Mouse (Mus musculus): ENCODE measurements at regions not wholly inside any gene's neighbourhood (a gene's known extent, or its start where the extent isn't known, plus 50 kb on each side); places are given as distances from the start of the nearest gene placed in this dataset.
A peak's percentile ranks its signal among the peaks of the same experiment; 100 is the strongest.

GRCm38 (mm10) chr14:17158324-17158723, 339.4 kb upstream of the Rarb start:
- DNase-seq (ENCODE audit: low spot score) (no peak), ATAC-seq (replicated peaks; ENCODE audit: low FRiP score, low TSS enrichment, low read depth) (no peak)
- no peaks in the 10 kb centered on the region for H3K36me3 ChIP-seq (ENCODE audit: control insufficient read depth, insufficient read depth, low read length)
- H3K4me3 ChIP-seq (ENCODE audit: low read depth, low read length): no peak overlapping the region
- WGBS: 53% methylated on average over 4 of the region's 4 CpGs
- no peaks in the 10 kb centered on the region for H3K9me3 ChIP-seq (ENCODE audit: control insufficient read depth, low read length)
- no peaks in the 10 kb centered on the region for H3K4me1 ChIP-seq (replicated peaks; ENCODE audit: control insufficient read depth, insufficient read depth, low read length)
- H3K9ac ChIP-seq (ENCODE audit: low read length): no peak overlapping the region
- no peak overlapping the region for H3K4me2 ChIP-seq (ENCODE audit: low read length)
- no peak overlapping the region for H3K27ac ChIP-seq (ENCODE audit: low read depth)
- H3K27me3 ChIP-seq (replicated peaks; ENCODE audit: control insufficient read depth, insufficient read depth, low read length): peaks cover 37% of the 10 kb centered on the region

GRCm38 (mm10) chr14:17156402-17156954, 337.5 kb upstream of the Rarb start:
- H3K4me2 ChIP-seq (ENCODE audit: low read length): no peak overlapping the region

GRCm38 (mm10) chr14:17120679-17121078, 301.7 kb upstream of the Rarb start:
- ATAC-seq (replicated peaks; ENCODE audit: low FRiP score, low TSS enrichment, low read depth) (no peak), DNase-seq (ENCODE audit: low spot score) (no peak)
- Histone ChIP-seq H3K4me1 (replicated peaks; ENCODE audit: control insufficient read depth, insufficient read depth, low read length) (no peaks in the 10 kb centered on the region), H3K9ac (ENCODE audit: low read length) (no peak overlapping the region), H3K9me3 (ENCODE audit: control insufficient read depth, low read length) (no peaks in the 10 kb centered on the region), H3K4me3 (ENCODE audit: low read depth, low read length) (no peak overlapping the region), H3K36me3 (ENCODE audit: control insufficient read depth, insufficient read depth, low read length) (no peaks in the 10 kb centered on the region), H3K4me2 (ENCODE audit: low read length) (no peak overlapping the region), H3K27ac (ENCODE audit: low read depth) (no peak overlapping the region), H3K27me3 (replicated peaks; ENCODE audit: control insufficient read depth, insufficient read depth, low read length) (0 out of 2 replicates have a peak, but pooled peaks cover 3% of the 10 kb centered on the region)
- 95% methylated on average over 1 of the region's 1 CpGs for WGBS

More at GRCm38 (mm10) chr14:17156402-17156954, 337.5 kb upstream of the Rarb start:
- Histone ChIP-seq H3K9me3 (ENCODE audit: control insufficient read depth, low read length) (no peaks in the 10 kb centered on the region), H3K9ac (ENCODE audit: low read length) (no peak overlapping the region), H3K27ac (ENCODE audit: low read depth) (no peak overlapping the region), H3K36me3 (ENCODE audit: control insufficient read depth, insufficient read depth, low read length) (no peaks in the 10 kb centered on the region), H3K27me3 (replicated peaks; ENCODE audit: control insufficient read depth, insufficient read depth, low read length) (peaks cover 20% of the 10 kb centered on the region), H3K4me3 (ENCODE audit: low read depth, low read length) (no peak overlapping the region), H3K4me1 (replicated peaks; ENCODE audit: control insufficient read depth, insufficient read depth, low read length) (no peaks in the 10 kb centered on the region)
- WGBS: 75% methylated on average over 2 of the region's 2 CpGs
- ATAC-seq (replicated peaks; ENCODE audit: low FRiP score, low TSS enrichment, low read depth): no peak
- DNase-seq (ENCODE audit: low spot score): no peak

- Histone ChIP-seq H3K27me3 (replicated peaks; ENCODE audit: control insufficient read depth, insufficient read depth, low read length) (no peaks in the 10 kb centered on the region), H3K9me3 (ENCODE audit: control insufficient read depth, low read length) (no peaks in the 10 kb centered on the region), H3K4me1 (replicated peaks; ENCODE audit: control insufficient read depth, insufficient read depth, low read length) (no peaks in the 10 kb centered on the region), H3K4me3 (ENCODE audit: low read depth, low read length) (no peak overlapping the region), H3K36me3 (ENCODE audit: control insufficient read depth, insufficient read depth, low read length) (no peaks in the 10 kb centered on the region), H3K27ac (ENCODE audit: low read depth) (no peak overlapping the region), H3K9ac (ENCODE audit: low read length) (no peak overlapping the region), H3K4me2 (ENCODE audit: low read length) (no peak overlapping the region)
- WGBS: 77% methylated on average over 1 of the region's 1 CpGs
- DNase-seq (ENCODE audit: low spot score): no peak
- ATAC-seq (replicated peaks; ENCODE audit: low FRiP score, low TSS enrichment, low read depth): no peak
Measured at GRCm38 (mm10) chr14:17106668-17107067, 287.7 kb upstream of the Rarb start.

- no peak overlapping the region for H3K4me3 ChIP-seq (ENCODE audit: low read depth, low read length)
- H3K4me2 ChIP-seq (ENCODE audit: low read length): no peak overlapping the region
- DNase-seq (ENCODE audit: low spot score): no peak
- H3K27ac ChIP-seq (ENCODE audit: low read depth): no peak overlapping the region
- no peak for ATAC-seq (replicated peaks; ENCODE audit: low FRiP score, low TSS enrichment, low read depth)
- H3K9ac ChIP-seq (ENCODE audit: low read length): no peak overlapping the region
- H3K9me3 ChIP-seq (ENCODE audit: control insufficient read depth, low read length): no peaks in the 10 kb centered on the region
- H3K27me3 ChIP-seq (replicated peaks; ENCODE audit: control insufficient read depth, insufficient read depth, low read length): no peaks in the 10 kb centered on the region
- no peaks in the 10 kb centered on the region for H3K36me3 ChIP-seq (ENCODE audit: control insufficient read depth, insufficient read depth, low read length)
- H3K4me1 ChIP-seq (replicated peaks; ENCODE audit: control insufficient read depth, insufficient read depth, low read length): no peaks in the 10 kb centered on the region
Measured at GRCm38 (mm10) chr14:17102486-17102885, 283.5 kb upstream of the Rarb start.

- H3K4me1 ChIP-seq (replicated peaks; ENCODE audit: control insufficient read depth, insufficient read depth, low read length): no peaks in the 10 kb centered on the region
- H3K4me2 ChIP-seq (ENCODE audit: low read length): no peak overlapping the region
- no peaks in the 10 kb centered on the region for H3K9me3 ChIP-seq (ENCODE audit: control insufficient read depth, low read length)
- H3K27me3 ChIP-seq (replicated peaks; ENCODE audit: control insufficient read depth, insufficient read depth, low read length): no peaks in the 10 kb centered on the region
- DNase-seq (ENCODE audit: low spot score) (no peak), ATAC-seq (replicated peaks; ENCODE audit: low FRiP score, low TSS enrichment, low read depth) (no peak)
- no peak overlapping the region for H3K9ac ChIP-seq (ENCODE audit: low read length)
- WGBS: 51% methylated on average over 4 of the region's 4 CpGs
- H3K4me3 ChIP-seq (ENCODE audit: low read depth, low read length): no peak overlapping the region
- H3K36me3 ChIP-seq (ENCODE audit: control insufficient read depth, insufficient read depth, low read length): no peaks in the 10 kb centered on the region
- no peak overlapping the region for H3K27ac ChIP-seq (ENCODE audit: low read depth)
Measured at GRCm38 (mm10) chr14:17090573-17090937, 271.6 kb upstream of the Rarb start.

GRCm38 (mm10) chr14:17089640-17090572, 270.9 kb upstream of the Rarb start:
- Histone ChIP-seq H3K36me3 (ENCODE audit: control insufficient read depth, insufficient read depth, low read length) (no peaks in the 10 kb centered on the region), H3K27ac (ENCODE audit: low read depth) (no peak overlapping the region), H3K9me3 (ENCODE audit: control insufficient read depth, low read length) (no peaks in the 10 kb centered on the region), H3K4me3 (ENCODE audit: low read depth, low read length) (no peak overlapping the region), H3K9ac (ENCODE audit: low read length) (no peak overlapping the region), H3K4me1 (replicated peaks; ENCODE audit: control insufficient read depth, insufficient read depth, low read length) (no peaks in the 10 kb centered on the region), H3K27me3 (replicated peaks; ENCODE audit: control insufficient read depth, insufficient read depth, low read length) (no peaks in the 10 kb centered on the region), H3K4me2 (ENCODE audit: low read length) (no peak overlapping the region)
- no peak for DNase-seq (ENCODE audit: low spot score)
- no peak for ATAC-seq (replicated peaks; ENCODE audit: low FRiP score, low TSS enrichment, low read depth)
- WGBS: 40% methylated on average over 3 of the region's 3 CpGs

GRCm38 (mm10) chr14:17089089-17089634, 270.2 kb upstream of the Rarb start:
- H3K9me3 ChIP-seq (ENCODE audit: control insufficient read depth, low read length): no peaks in the 10 kb centered on the region
- no peaks in the 10 kb centered on the region for H3K27me3 ChIP-seq (replicated peaks; ENCODE audit: control insufficient read depth, insufficient read depth, low read length)
- no peak overlapping the region for H3K4me2 ChIP-seq (ENCODE audit: low read length)
- DNase-seq (ENCODE audit: low spot score) (no peak), ATAC-seq (replicated peaks; ENCODE audit: low FRiP score, low TSS enrichment, low read depth) (0 out of 2 replicates have a peak, but pooled peaks have one; percentile 50)
- H3K27ac ChIP-seq (ENCODE audit: low read depth): no peak overlapping the region
- H3K4me1 ChIP-seq (replicated peaks; ENCODE audit: control insufficient read depth, insufficient read depth, low read length): no peaks in the 10 kb centered on the region
- no peak overlapping the region for H3K4me3 ChIP-seq (ENCODE audit: low read depth, low read length)
- H3K36me3 ChIP-seq (ENCODE audit: control insufficient read depth, insufficient read depth, low read length): no peaks in the 10 kb centered on the region
- no peak overlapping the region for H3K9ac ChIP-seq (ENCODE audit: low read length)

Measured in intestine, embryonic 14.5 days (tissue).